Mouse (Mus musculus): ENCODE data around the gene Traf3ip1. TPM values are rescaled to one million over a fixed set of nuclear protein-coding genes. Genes with fewer than 3 reads are reported as not detected.

Gene Traf3ip1
- polyA plus RNA-seq, 1 experiment from 2014 or later = 7.3 TPM

DNA sequence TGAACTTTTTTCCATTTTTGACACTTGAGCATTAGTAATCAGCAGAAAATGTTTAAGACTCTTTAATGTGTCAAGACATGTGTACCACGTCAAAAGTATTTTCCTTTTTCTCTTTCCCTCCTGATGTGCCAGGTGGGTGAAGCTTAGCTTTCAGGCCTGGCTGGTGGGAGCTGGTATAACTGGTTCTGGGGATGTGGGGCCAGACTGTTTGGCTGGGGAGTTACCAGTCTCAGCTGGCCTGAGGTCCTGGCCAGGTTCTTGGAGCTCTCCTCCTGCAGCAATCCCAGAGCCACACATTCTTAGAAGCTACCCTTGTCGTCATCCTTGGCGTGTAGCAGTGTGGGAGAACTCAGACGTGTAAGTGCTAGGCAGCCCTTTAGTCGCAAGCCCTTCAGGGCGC, 21.2 kb downstream of the Traf3ip1 start:
- Histone ChIP-seq H3K36me3 (peaks cover 27% of the 10 kb centered on the region; the same call in 1 of the 2 replicates), H3K4me3 (no peak overlapping the region), H3K9me3 (no peaks in the 10 kb centered on the region), H3K27me3 (ENCODE audit: insufficient read depth, poor library complexity, severe bottlenecking) (no peaks in the 10 kb centered on the region), H3K4me1 (no peaks in the 10 kb centered on the region), H3K27ac (no peak overlapping the region)
- DNase-seq (ENCODE audit: low spot score) = no peak
- 88% methylated on average over 6 of the region's 6 CpGs for WGBS

DNA sequence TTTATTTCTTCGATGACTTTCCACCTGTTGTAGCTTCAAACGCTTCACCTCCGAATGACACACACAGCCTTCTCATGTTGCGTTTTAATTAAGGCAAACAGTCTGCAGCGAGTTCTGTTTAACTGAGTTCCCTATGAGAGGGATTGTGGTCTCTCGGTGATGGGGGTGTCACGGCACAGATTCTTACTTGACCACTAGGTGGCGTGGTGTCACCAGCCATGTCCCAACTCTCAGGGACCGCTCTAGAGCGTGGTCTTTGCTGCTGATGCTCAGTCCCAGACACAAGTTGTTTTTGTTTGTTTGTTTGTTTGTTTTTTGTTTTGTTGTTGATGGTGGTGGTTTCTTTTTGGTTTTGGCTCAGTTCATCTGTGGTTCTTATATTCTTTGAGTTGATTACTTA, 29.3 kb downstream of the Traf3ip1 start:
- Histone ChIP-seq H3K4me1 (no peaks in the 10 kb centered on the region), H3K4me3 (no peak overlapping the region), H3K27me3 (ENCODE audit: insufficient read depth, poor library complexity, severe bottlenecking) (no peaks in the 10 kb centered on the region), H3K9me3 (no peaks in the 10 kb centered on the region), H3K36me3 (peaks cover 56% of the 10 kb centered on the region), H3K27ac (no peak overlapping the region)
- 15% methylated on average over 10 of the region's 10 CpGs for WGBS
- no peak for DNase-seq (ENCODE audit: low spot score)

GRCm38 (mm10) chr1:91525838-91526237, 31.4 kb downstream of the Traf3ip1 start:
- Histone ChIP-seq H3K27ac (no peak overlapping the region), H3K9me3 (no peaks in the 10 kb centered on the region), H3K36me3 (peaks cover 46% of the 10 kb centered on the region), H3K4me1 (no peaks in the 10 kb centered on the region), H3K4me3 (no peak overlapping the region), H3K27me3 (ENCODE audit: insufficient read depth, poor library complexity, severe bottlenecking) (no peaks in the 10 kb centered on the region)
- WGBS = 90% methylated on average over 14 of the region's 14 CpGs
- DNase-seq (ENCODE audit: low spot score) = no peak

DNA sequence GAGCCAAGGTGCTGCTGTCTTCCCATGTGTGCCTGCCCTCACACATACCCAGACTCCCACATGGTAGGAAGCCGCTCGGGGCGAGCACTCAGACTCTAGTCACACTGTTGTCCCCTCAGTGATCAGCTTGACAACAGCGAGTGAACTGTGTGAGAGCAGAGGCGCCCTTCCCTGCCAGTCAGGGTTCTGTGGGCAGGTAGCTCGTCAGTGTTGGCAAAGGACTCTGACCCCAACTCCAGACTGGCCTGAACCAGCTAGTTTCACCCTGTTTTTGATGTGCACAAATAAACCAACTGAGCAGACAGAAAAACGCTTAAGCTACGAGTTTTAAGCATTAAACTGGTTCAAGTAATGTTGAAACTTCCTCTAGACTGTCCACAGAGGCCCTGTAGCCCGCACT, 35.7 kb downstream of the Traf3ip1 start:
- peaks cover 26% of the 10 kb centered on the region for H3K36me3 ChIP-seq
- no peaks in the 10 kb centered on the region for H3K27me3 ChIP-seq (ENCODE audit: insufficient read depth, poor library complexity, severe bottlenecking)
- H3K4me1 ChIP-seq = peaks cover 7% of the 10 kb centered on the region
- DNase-seq (ENCODE audit: low spot score) = no peak
- no peaks in the 10 kb centered on the region for H3K9me3 ChIP-seq
- no peak overlapping the region for H3K4me3 ChIP-seq
- no peak overlapping the region for H3K27ac ChIP-seq
- WGBS = 87% methylated on average over 9 of the region's 9 CpGs

GRCm38 (mm10) chr1:91532243-91532642, 37.8 kb downstream of the Traf3ip1 start:
- Histone ChIP-seq H3K27ac (no peak overlapping the region), H3K9me3 (no peaks in the 10 kb centered on the region), H3K4me1 (peaks cover 7% of the 10 kb centered on the region), H3K27me3 (ENCODE audit: insufficient read depth, poor library complexity, severe bottlenecking) (peaks cover 15% of the 10 kb centered on the region), H3K36me3 (peaks cover 17% of the 10 kb centered on the region; the same call in 1 of the 2 replicates), H3K4me3 (no peak overlapping the region)
- WGBS = 91% methylated on average over 4 of the region's 4 CpGs
- DNase-seq (ENCODE audit: low spot score) = no peak

DNA sequence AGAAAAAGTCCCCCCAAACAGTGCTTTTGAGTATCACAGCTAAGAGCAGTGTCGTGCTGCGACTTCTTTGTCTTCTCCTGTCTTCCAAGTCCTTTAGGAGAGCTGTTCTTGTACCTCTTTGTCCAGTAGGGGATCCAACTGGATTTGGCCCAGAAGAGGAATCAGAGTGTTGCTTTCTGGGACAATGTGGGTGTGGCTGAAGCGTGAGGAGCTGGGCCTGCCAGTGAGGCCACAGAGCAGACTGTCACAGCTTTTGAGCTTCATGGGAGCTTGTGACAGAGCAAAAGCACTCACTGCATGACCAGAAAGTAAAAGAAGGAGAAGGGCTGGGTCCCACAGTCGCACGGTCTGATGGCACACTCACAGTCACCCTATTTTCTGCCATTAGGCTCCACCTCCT, 38.4 kb downstream of the Traf3ip1 start:
- H3K27me3 ChIP-seq (ENCODE audit: insufficient read depth, poor library complexity, severe bottlenecking) = peaks cover 19% of the 10 kb centered on the region
- H3K36me3 ChIP-seq = peaks cover 11% of the 10 kb centered on the region; the same call in 1 of the 2 replicates
- H3K9me3 ChIP-seq = no peaks in the 10 kb centered on the region
- WGBS = 85% methylated on average over 5 of the region's 5 CpGs
- H3K27ac ChIP-seq = peak overlapping the region; percentile 67; the same call in 1 of the 2 replicates
- DNase-seq (ENCODE audit: low spot score) = no peak
- H3K4me3 ChIP-seq = no peak overlapping the region
- peaks cover 9% of the 10 kb centered on the region for H3K4me1 ChIP-seq

GRCm38 (mm10) chr1:91533483-91533882, 39.0 kb downstream of the Traf3ip1 start:
- Histone ChIP-seq H3K27ac (peak overlapping the region; percentile 75), H3K9me3 (no peaks in the 10 kb centered on the region), H3K36me3 (0 out of 2 replicates have a peak, but pooled peaks cover 7% of the 10 kb centered on the region), H3K27me3 (ENCODE audit: insufficient read depth, poor library complexity, severe bottlenecking) (peaks cover 25% of the 10 kb centered on the region), H3K4me1 (peaks cover 13% of the 10 kb centered on the region), H3K4me3 (no peak overlapping the region)
- 51% methylated on average over 2 of the region's 2 CpGs for WGBS
- peak; percentile 92 for DNase-seq (ENCODE audit: low spot score)

DNA sequence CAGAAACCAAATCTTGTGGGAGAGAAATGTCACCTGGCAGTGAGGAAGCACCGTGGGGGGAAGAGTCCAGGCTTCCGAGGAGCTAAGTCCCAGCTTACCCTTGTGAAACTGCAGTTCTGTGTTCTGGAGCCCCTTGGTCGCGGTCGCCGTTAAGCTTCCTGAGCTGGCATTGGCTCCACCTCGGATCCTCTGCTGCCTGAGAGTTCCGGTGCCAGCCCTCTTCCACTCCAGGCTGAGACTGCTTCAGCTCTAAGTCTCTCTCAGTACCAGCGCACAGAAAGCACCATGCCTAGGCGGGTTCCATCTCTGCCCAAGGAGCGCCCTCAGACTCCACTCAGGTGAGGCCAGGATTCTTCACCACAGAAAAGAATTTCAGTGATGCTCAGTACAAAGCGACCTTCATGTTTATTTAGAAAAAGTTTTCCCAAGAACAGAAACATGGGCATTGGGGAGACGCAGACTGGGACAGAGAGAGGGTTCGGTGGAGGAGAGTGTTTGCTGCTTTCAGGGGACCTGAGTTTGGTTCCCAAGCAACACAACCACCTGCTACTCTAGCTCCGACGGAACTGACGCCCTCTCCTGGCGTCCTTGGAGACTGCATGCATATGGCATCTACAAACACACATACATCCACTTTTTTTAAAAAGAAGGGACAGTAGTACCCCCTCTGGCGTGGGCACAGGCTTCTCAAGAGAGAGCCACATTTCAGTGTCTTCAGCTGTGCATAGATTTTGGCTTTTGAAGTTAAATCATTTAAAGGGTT, 39.7 kb downstream of the Traf3ip1 start:
- Histone ChIP-seq H3K27ac (peak overlapping the region; percentile 75), H3K27me3 (ENCODE audit: insufficient read depth, poor library complexity, severe bottlenecking) (peaks cover 31% of the 10 kb centered on the region), H3K9me3 (no peaks in the 10 kb centered on the region), H3K4me3 (peak overlapping the region; percentile 13; the same call in 1 of the 2 replicates), H3K4me1 (peaks cover 13% of the 10 kb centered on the region), H3K36me3 (0 out of 2 replicates have a peak, but pooled peaks cover 7% of the 10 kb centered on the region)
- WGBS = 68% methylated on average over 19 of the region's 19 CpGs
- DNase-seq (ENCODE audit: low spot score) = no peak

DNA sequence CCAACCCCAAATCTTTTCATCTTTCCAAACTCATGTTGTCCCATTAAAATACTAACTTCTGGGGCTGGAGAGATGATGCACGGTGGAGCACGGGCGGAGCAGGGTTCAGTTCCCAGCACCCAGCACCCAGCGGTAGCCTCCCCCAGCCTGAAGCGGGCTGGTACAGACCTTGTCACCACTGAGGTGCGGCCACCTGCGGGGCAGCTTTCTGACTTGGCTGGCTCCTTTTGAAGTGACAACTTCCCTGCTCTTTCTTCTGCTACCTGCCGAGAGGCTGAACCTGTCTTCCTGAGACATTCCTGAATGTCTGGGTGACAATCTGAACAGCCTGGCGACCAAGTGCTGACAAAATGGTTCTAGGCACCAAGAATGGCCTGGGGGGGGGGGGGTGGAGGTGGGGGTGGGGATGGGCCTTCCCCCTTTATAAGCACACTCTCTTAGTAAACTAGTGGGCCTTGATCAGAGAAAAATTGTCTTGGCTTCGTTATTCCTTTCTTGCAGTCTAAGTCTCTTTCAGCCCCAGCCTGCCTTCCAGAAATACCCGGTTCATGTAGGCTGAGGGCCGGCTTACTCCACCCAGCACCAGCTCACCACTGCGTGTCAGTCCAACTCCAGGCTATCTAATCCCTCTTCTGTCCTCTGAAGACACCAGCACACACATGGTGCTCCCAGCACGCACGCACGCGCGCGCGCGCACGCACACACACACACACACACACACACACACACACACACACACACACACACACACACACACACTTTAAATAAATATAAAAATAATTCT, 43.5 kb downstream of the Traf3ip1 start:
- peak overlapping the region; percentile 29 for H3K27ac ChIP-seq
- H3K27me3 ChIP-seq (ENCODE audit: insufficient read depth, poor library complexity, severe bottlenecking) = peaks cover 31% of the 10 kb centered on the region
- H3K4me1 ChIP-seq = peaks cover 36% of the 10 kb centered on the region
- peak; percentile 83 for DNase-seq (ENCODE audit: low spot score)
- H3K4me3 ChIP-seq = no peak overlapping the region
- no peaks in the 10 kb centered on the region for H3K9me3 ChIP-seq
- WGBS = 21% methylated on average over 20 of the region's 22 CpGs
- H3K36me3 ChIP-seq = 0 out of 2 replicates have a peak, but pooled peaks cover 3% of the 10 kb centered on the region

DNA sequence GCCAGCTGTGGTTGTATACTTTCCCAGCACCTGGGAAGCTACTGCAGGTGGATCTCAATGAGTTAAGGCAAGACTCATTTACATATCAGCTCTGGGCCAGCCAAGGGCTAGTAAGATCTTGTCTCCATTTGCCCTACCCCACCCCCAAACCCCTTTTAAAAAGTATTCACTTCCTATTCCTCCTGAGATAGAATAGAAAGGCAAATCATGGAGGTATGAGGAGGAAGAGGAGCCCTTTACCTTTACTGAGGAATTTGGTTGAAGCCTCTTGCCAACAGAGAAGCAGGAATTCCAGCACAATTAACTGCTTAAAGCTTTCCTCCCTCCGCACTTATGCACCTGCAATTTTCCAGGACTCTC, 44.1 kb downstream of the Traf3ip1 start:
- peaks cover 31% of the 10 kb centered on the region for H3K27me3 ChIP-seq (ENCODE audit: insufficient read depth, poor library complexity, severe bottlenecking)
- H3K27ac ChIP-seq = no peak overlapping the region
- H3K4me3 ChIP-seq = no peak overlapping the region
- peaks cover 35% of the 10 kb centered on the region for H3K4me1 ChIP-seq
- H3K9me3 ChIP-seq = no peaks in the 10 kb centered on the region
- 0 out of 2 replicates have a peak, but pooled peaks cover 3% of the 10 kb centered on the region for H3K36me3 ChIP-seq
- DNase-seq (ENCODE audit: low spot score) = no peak
- WGBS = 50% methylated on average over 1 of the region's 1 CpGs

- no peaks in the 10 kb centered on the region for H3K36me3 ChIP-seq
- no peaks in the 10 kb centered on the region for H3K9me3 ChIP-seq
- no peak for DNase-seq (ENCODE audit: low spot score)
- peaks cover 32% of the 10 kb centered on the region for H3K4me1 ChIP-seq
- peak overlapping the region; percentile 83 for H3K27ac ChIP-seq
- H3K4me3 ChIP-seq = peak overlapping the region; percentile 72
- 16% methylated on average over 6 of the region's 6 CpGs for WGBS
- H3K27me3 ChIP-seq (ENCODE audit: insufficient read depth, poor library complexity, severe bottlenecking) = peaks cover 31% of the 10 kb centered on the region
Measured at GRCm38 (mm10) chr1:91539246-91539645, 44.8 kb downstream of the Traf3ip1 start.

DNA sequence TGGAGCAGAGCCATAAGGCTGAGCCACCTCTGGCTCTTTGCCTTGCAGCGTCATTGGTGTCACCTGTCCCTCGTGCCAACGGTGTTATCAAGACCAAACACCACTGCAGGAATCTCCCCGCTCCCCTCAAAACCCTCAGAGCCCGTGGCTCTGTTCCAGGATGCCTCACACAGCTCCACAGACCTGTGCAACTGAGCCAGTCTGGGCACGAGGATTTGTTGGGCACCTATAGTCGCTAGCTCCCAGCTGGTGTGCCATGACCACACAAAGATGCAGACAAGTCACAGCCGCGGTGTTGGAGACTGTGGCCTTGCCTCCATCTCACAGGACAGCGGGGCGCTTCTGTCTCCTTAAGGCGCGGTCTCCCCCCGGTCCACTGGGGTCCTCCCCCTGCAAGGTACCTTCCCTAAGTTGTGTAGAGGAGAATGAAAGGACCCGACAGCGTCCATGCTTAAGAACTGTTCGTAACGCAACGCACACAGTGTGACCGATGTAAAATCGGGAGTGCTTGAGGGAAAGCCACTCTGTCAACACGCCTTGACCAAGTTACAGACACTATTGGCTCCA, 45.3 kb downstream of the Traf3ip1 start:
- H3K9me3 ChIP-seq = no peaks in the 10 kb centered on the region
- H3K27ac ChIP-seq = peak overlapping the region; percentile 83
- 2% methylated on average over 22 of the region's 22 CpGs for WGBS
- H3K4me3 ChIP-seq = peak overlapping the region; percentile 72
- peaks cover 31% of the 10 kb centered on the region for H3K27me3 ChIP-seq (ENCODE audit: insufficient read depth, poor library complexity, severe bottlenecking)
- H3K36me3 ChIP-seq = peaks cover 3% of the 10 kb centered on the region; the same call in 1 of the 2 replicates
- peak; percentile 83 for DNase-seq (ENCODE audit: low spot score)
- H3K4me1 ChIP-seq = peaks cover 32% of the 10 kb centered on the region
